Mouse (Mus musculus): ENCODE data around the gene Kcnh1. TPM values are rescaled to one million over a fixed set of nuclear protein-coding genes. Genes with fewer than 3 reads are reported as not detected.

The Kcnh1 gene
- polyA plus RNA-seq, 1 experiment from 2014 or later: 0.04 TPM

DNA sequence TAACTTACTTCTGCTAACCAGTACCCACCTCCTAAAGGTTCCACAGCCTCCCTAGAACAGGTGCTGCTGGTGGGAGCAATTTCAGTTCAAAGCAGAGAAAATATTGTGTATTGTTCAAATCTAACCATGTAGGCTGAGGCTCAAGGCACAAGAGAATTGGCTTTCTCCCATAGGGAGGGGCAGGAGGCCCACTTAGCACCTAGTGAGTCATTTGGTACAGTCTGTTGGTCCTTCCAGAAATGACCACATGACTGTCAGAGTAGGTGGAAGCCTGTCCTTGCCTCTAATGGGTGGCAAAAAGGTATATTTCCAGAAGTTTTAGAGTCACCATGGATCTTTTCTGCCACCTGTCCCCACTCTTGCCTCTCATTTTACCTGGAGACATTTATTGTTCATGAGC, 290.9 kb downstream of the Kcnh1 start:
- Histone ChIP-seq H3K36me3 (ENCODE audit: control insufficient read depth, insufficient read depth, low read length) (no peaks in the 10 kb centered on the region), H3K4me1 (replicated peaks; ENCODE audit: control insufficient read depth, insufficient read depth, low read length) (no peaks in the 10 kb centered on the region), H3K27ac (ENCODE audit: low read depth, low read length) (no peak overlapping the region), H3K27me3 (replicated peaks; ENCODE audit: control insufficient read depth, insufficient read depth, low read length) (no peaks in the 10 kb centered on the region), H3K4me2 (no peak overlapping the region), H3K9ac (ENCODE audit: low read depth, low read length) (no peak overlapping the region), H3K4me3 (ENCODE audit: low read depth, low read length) (no peak overlapping the region), H3K9me3 (ENCODE audit: control insufficient read depth, low read length) (no peaks in the 10 kb centered on the region)
- no peak for ATAC-seq (replicated peaks; ENCODE audit: low FRiP score)
- DNase-seq (ENCODE audit: low spot score): no peak

DNA sequence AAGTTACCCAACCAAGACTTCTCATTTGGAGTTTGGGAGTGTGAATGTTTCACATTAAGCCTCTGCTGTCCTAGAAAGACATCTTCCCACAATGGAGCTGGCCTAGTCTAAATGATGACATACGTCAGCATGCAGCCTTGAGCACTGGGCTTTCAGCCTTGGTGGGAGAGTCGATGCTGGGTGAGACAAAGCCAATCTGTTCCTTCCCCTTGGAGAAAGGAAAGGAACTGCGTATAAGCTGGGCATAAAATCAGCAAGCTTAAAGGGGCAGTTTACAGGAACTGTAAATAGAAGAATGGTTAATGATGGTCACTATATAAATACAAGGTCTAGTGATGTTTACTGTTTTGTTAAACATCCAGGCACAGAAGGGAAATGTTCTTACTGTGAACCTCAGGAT, 294.5 kb downstream of the Kcnh1 start:
- no peak overlapping the region for H3K4me3 ChIP-seq (ENCODE audit: low read depth, low read length)
- no peaks in the 10 kb centered on the region; the same call in 1 of the 2 replicates for H3K27me3 ChIP-seq (replicated peaks; ENCODE audit: control insufficient read depth, insufficient read depth, low read length)
- no peak for DNase-seq (ENCODE audit: low spot score)
- no peaks in the 10 kb centered on the region for H3K4me1 ChIP-seq (replicated peaks; ENCODE audit: control insufficient read depth, insufficient read depth, low read length)
- no peak for ATAC-seq (replicated peaks; ENCODE audit: low FRiP score)
- H3K27ac ChIP-seq (ENCODE audit: low read depth, low read length): no peak overlapping the region
- H3K4me2 ChIP-seq: no peak overlapping the region
- no peaks in the 10 kb centered on the region for H3K9me3 ChIP-seq (ENCODE audit: control insufficient read depth, low read length)
- no peak overlapping the region for H3K9ac ChIP-seq (ENCODE audit: low read depth, low read length)
- no peaks in the 10 kb centered on the region for H3K36me3 ChIP-seq (ENCODE audit: control insufficient read depth, insufficient read depth, low read length)
- WGBS: 67% methylated on average over 3 of the region's 3 CpGs

DNA sequence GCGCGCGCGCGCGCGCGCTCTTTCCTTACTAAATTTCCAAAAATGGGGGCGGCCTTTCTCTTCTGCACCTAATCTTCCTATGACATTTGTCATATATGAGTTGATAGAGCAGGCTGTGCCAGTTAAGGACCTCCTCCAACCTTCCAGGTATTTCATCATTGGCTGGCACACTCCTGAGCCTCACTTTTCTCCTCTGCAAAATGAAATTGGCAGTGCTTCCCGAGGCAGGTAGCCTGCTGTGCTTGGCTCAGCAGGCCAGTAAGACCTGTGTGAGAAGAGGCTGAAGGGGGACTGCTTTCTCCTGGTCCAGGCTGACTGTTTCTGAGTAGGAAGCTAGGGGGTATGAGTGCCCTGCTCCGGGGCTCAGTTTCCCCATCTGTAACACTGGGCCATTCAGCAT, 297.0 kb downstream of the Kcnh1 start:
- H3K4me3 ChIP-seq (ENCODE audit: low read depth, low read length): no peak overlapping the region
- WGBS: 93% methylated on average over 11 of the region's 11 CpGs
- no peak for ATAC-seq (replicated peaks; ENCODE audit: low FRiP score)

DNA sequence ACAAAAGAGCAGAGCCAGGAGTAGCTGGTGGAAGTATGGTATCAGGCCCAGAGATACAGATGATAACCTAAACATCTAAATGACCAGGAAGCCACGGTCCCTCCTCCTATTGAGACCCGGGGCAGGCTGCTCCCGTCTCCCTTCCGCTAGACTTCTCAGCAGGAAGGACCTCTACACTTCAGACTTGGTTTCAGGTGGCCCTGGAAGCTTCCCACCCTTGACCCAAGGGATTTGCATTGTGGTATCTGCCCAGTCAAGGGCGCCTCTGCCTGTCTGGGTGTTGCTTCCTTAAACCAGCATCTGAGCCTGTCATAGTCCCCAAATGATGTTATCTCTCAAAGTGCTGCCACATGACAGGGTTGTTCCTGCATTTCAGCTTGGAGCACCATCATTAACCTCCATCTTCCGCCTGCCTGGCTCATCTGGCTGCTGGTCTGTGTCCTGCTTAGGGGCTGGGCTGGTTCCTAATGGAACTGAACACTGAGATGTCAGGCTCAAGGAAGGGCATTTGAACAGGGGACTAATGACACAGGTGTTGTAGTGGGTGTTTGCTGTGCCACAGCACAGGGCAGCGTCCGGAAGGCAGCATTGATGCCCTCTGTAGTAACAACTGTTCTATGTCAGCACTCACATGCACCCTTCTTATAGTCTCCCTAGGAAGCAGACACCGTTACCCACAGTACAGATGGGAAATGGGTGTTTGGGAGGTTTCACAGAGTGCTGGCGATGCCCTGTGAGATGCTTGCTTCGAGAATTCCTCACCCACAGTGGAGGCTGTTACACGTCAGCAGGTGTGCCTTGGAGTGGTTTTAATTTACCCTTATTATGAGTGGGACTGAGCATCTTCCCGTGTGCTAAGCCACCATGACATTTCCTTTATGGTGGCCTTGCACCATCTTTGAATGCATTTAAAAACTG, 299.6 kb downstream of the Kcnh1 start:
- no peaks in the 10 kb centered on the region for H3K4me1 ChIP-seq (replicated peaks; ENCODE audit: control insufficient read depth, insufficient read depth, low read length)
- WGBS: 62% methylated on average over 13 of the region's 13 CpGs

More for the DNA sequence above, 297.0 kb downstream of the Kcnh1 start:
- Histone ChIP-seq H3K4me2 (no peak overlapping the region), H3K27ac (ENCODE audit: low read depth, low read length) (no peak overlapping the region), H3K36me3 (ENCODE audit: control insufficient read depth, insufficient read depth, low read length) (no peaks in the 10 kb centered on the region), H3K9me3 (ENCODE audit: control insufficient read depth, low read length) (no peaks in the 10 kb centered on the region), H3K4me1 (replicated peaks; ENCODE audit: control insufficient read depth, insufficient read depth, low read length) (no peaks in the 10 kb centered on the region), H3K9ac (ENCODE audit: low read depth, low read length) (no peak overlapping the region), H3K27me3 (replicated peaks; ENCODE audit: control insufficient read depth, insufficient read depth, low read length) (no peaks in the 10 kb centered on the region; the same call in 1 of the 2 replicates)
- DNase-seq (ENCODE audit: low spot score): no peak

DNA sequence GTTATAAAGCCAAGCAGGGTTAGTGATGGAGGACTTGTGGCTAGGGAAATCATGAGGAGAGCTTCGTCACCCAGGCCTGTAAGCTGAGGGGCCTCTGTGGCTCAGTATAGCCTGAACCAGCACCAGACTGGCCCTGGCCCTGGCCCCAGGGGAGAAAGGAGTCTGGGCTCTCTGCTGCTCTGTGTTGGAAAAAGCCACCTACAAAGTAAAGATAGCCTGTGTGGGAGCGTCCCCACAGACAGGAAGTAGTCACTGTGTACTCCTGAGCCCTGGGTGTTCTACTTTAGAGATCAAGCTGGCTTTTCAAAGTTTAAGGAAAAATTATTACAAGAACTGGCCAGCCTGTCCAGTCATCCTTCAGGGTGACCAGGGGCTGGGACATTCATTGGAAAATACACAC, 306.9 kb downstream of the Kcnh1 start:
- ATAC-seq (replicated peaks; ENCODE audit: low FRiP score) (no peak), DNase-seq (ENCODE audit: low spot score) (no peak)
- WGBS: 68% methylated on average over 2 of the region's 2 CpGs
- Histone ChIP-seq H3K4me2 (no peak overlapping the region), H3K4me1 (replicated peaks; ENCODE audit: control insufficient read depth, insufficient read depth, low read length) (no peaks in the 10 kb centered on the region), H3K9me3 (ENCODE audit: control insufficient read depth, low read length) (no peaks in the 10 kb centered on the region), H3K36me3 (ENCODE audit: control insufficient read depth, insufficient read depth, low read length) (no peaks in the 10 kb centered on the region), H3K27ac (ENCODE audit: low read depth, low read length) (no peak overlapping the region), H3K4me3 (ENCODE audit: low read depth, low read length) (no peak overlapping the region), H3K9ac (ENCODE audit: low read depth, low read length) (no peak overlapping the region), H3K27me3 (replicated peaks; ENCODE audit: control insufficient read depth, insufficient read depth, low read length) (no peaks in the 10 kb centered on the region)

More for the DNA sequence above, 299.6 kb downstream of the Kcnh1 start:
- no peak overlapping the region for H3K27ac ChIP-seq (ENCODE audit: low read depth, low read length)
- ATAC-seq (replicated peaks; ENCODE audit: low FRiP score) (no peak), DNase-seq (ENCODE audit: low spot score) (no peak)
- H3K27me3 ChIP-seq (replicated peaks; ENCODE audit: control insufficient read depth, insufficient read depth, low read length): no peaks in the 10 kb centered on the region; the same call in 1 of the 2 replicates
- no peak overlapping the region for H3K9ac ChIP-seq (ENCODE audit: low read depth, low read length)
- H3K4me2 ChIP-seq: no peak overlapping the region
- H3K9me3 ChIP-seq (ENCODE audit: control insufficient read depth, low read length): no peaks in the 10 kb centered on the region
- no peak overlapping the region for H3K4me3 ChIP-seq (ENCODE audit: low read depth, low read length)
- no peaks in the 10 kb centered on the region for H3K36me3 ChIP-seq (ENCODE audit: control insufficient read depth, insufficient read depth, low read length)

DNA sequence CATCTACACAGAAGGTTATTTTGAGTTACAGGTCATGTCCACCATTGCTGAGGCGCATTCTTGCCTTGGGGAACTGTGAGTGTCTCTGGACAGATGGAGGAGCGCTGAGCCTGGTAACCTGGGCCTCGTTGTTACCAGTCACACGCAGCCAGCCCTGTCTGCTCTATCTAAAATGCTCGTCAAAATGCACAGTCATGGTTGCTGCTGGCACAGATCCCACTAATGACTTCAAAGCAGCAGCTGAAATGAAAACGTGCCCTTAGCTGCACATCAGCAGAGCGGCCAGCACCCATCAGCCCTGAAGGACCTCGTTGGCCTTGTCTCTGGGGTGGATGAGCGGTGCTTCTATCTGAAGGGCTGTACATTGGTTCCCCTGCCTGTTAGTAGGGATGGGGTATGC, 311.4 kb downstream of the Kcnh1 start:
- ATAC-seq (replicated peaks; ENCODE audit: low FRiP score): no peak
- H3K4me2 ChIP-seq: no peak overlapping the region
- no peak overlapping the region for H3K4me3 ChIP-seq (ENCODE audit: low read depth, low read length)
- no peaks in the 10 kb centered on the region for H3K36me3 ChIP-seq (ENCODE audit: control insufficient read depth, insufficient read depth, low read length)
- WGBS: 74% methylated on average over 9 of the region's 9 CpGs
- no peak overlapping the region for H3K27ac ChIP-seq (ENCODE audit: low read depth, low read length)
- no peak for DNase-seq (ENCODE audit: low spot score)
- H3K4me1 ChIP-seq (replicated peaks; ENCODE audit: control insufficient read depth, insufficient read depth, low read length): no peaks in the 10 kb centered on the region
- H3K27me3 ChIP-seq (replicated peaks; ENCODE audit: control insufficient read depth, insufficient read depth, low read length): no peaks in the 10 kb centered on the region
- H3K9ac ChIP-seq (ENCODE audit: low read depth, low read length): no peak overlapping the region
- no peaks in the 10 kb centered on the region for H3K9me3 ChIP-seq (ENCODE audit: control insufficient read depth, low read length)

DNA sequence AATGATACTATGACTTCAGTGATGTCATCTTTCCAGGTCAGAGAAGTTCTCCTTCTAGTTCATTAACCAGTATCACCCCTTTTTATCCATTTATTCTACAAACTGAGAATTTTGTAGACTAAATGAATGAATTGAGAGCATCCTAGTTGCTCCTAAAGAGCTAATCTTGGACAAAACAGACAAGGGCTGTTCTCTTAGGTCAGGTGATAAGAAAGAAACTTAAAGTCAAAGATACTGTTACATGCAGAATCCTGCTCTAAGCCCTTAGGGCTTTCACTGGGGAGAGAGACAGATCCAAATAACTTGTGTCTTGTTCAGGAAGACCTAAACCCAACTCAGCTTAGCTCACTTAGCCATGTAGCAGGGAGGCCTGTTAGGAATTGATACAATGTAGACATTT, 312.3 kb downstream of the Kcnh1 start:
- no peak overlapping the region for H3K4me3 ChIP-seq (ENCODE audit: low read depth, low read length)
- no peak overlapping the region for H3K4me2 ChIP-seq
- ATAC-seq (replicated peaks; ENCODE audit: low FRiP score) (no peak), DNase-seq (ENCODE audit: low spot score) (no peak)
- H3K36me3 ChIP-seq (ENCODE audit: control insufficient read depth, insufficient read depth, low read length): no peaks in the 10 kb centered on the region
- H3K9ac ChIP-seq (ENCODE audit: low read depth, low read length): no peak overlapping the region
- H3K27me3 ChIP-seq (replicated peaks; ENCODE audit: control insufficient read depth, insufficient read depth, low read length): no peaks in the 10 kb centered on the region
- no peak overlapping the region for H3K27ac ChIP-seq (ENCODE audit: low read depth, low read length)
- H3K4me1 ChIP-seq (replicated peaks; ENCODE audit: control insufficient read depth, insufficient read depth, low read length): no peaks in the 10 kb centered on the region
- H3K9me3 ChIP-seq (ENCODE audit: control insufficient read depth, low read length): no peaks in the 10 kb centered on the region

DNA sequence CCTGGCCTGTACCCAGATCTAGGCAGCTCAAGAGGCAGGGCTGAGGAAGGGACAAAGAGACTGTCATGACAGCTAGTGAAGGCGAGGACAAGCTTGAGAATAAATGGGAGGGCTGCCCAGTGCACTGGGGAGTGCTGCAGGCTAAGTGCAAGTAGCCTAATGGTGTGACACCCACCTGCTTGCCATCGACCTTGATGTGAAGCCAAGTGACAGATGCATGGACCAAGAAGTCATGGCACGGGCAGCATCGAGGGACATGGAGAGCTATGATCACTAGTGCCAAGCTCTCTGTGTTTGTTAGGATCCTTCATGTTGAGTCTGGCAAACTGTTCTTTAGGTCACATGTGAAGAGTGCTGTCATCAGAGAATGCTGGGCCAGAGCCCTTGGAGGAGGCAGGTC, 313.1 kb downstream of the Kcnh1 start:
- Histone ChIP-seq H3K36me3 (ENCODE audit: control insufficient read depth, insufficient read depth, low read length) (no peaks in the 10 kb centered on the region), H3K27me3 (replicated peaks; ENCODE audit: control insufficient read depth, insufficient read depth, low read length) (no peaks in the 10 kb centered on the region), H3K4me2 (no peak overlapping the region), H3K4me1 (replicated peaks; ENCODE audit: control insufficient read depth, insufficient read depth, low read length) (no peaks in the 10 kb centered on the region), H3K27ac (ENCODE audit: low read depth, low read length) (no peak overlapping the region), H3K4me3 (ENCODE audit: low read depth, low read length) (no peak overlapping the region), H3K9me3 (ENCODE audit: control insufficient read depth, low read length) (no peaks in the 10 kb centered on the region), H3K9ac (ENCODE audit: low read depth, low read length) (no peak overlapping the region)
- DNase-seq (ENCODE audit: low spot score): no peak
- no peak for ATAC-seq (replicated peaks; ENCODE audit: low FRiP score)
- WGBS: 77% methylated on average over 4 of the region's 4 CpGs

DNA sequence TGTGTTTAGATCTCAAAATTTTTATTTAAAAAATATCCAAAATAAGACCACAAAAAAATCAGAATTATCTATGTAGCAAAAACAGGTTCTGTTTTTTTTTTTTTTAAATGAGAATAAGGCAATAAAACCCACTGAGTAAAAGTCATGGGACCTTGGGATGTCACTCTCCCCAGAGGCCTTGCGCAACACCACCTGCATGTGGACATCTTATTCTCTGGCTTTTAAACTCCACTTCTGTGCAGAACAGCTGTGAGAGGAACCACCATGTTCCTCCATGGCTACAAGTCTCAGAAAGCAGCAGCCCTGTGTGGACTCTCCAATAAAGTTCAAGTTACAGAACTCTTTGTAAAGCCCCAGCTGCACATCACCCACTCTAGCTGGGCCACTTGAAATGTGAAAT, 322.2 kb downstream of the Kcnh1 start:
- ATAC-seq (replicated peaks; ENCODE audit: low FRiP score): no peak
- Histone ChIP-seq H3K9me3 (ENCODE audit: control insufficient read depth, low read length) (no peaks in the 10 kb centered on the region), H3K27ac (ENCODE audit: low read depth, low read length) (no peak overlapping the region), H3K36me3 (ENCODE audit: control insufficient read depth, insufficient read depth, low read length) (no peaks in the 10 kb centered on the region), H3K27me3 (replicated peaks; ENCODE audit: control insufficient read depth, insufficient read depth, low read length) (no peaks in the 10 kb centered on the region), H3K4me1 (replicated peaks; ENCODE audit: control insufficient read depth, insufficient read depth, low read length) (no peaks in the 10 kb centered on the region), H3K4me3 (ENCODE audit: low read depth, low read length) (no peak overlapping the region), H3K4me2 (no peak overlapping the region), H3K9ac (ENCODE audit: low read depth, low read length) (no peak overlapping the region)
- 97% methylated on average over 1 of the region's 1 CpGs for WGBS
- no peak for DNase-seq (ENCODE audit: low spot score)

All from liver, embryonic 11.5 days (tissue).